Mouse (Mus musculus) G1E (cell line): ENCODE results near the gene Gm10722.
"Not testable (repeated sequence)": the region's sequence is repeated elsewhere in the genome, so short reads cannot be mapped to it uniquely, and the experiment has no call there.

ENCODE experiments used
- CTCF ChIP-seq: IDR thresholded peaks from 2 replicates; pipeline ENCODE4 v1.5.1; 2012; ENCODE audit warnings: low read depth, low read length, inconsistent platforms, mixed read lengths
- GATA1 ChIP-seq: IDR thresholded peaks from 2 replicates; pipeline ENCODE4 v1.6.1; 2012; ENCODE audit warnings: borderline replicate concordance, low read length, inconsistent platforms, mixed read lengths

GRCm38 (mm10) chr9:3015896-3016295 lies 15.2 kb downstream of the Gm10722 start:
- not testable (repeated sequence) for TF ChIP-seq GATA1, CTCF
